Mouse (Mus musculus) mouse embryonic stem cell (cell line): ENCODE measurements around the gene Wdr20.

Experiments used
- in situ Hi-C, 2 experiments: fragments of 300-500 bp; cut with MboI; formaldehyde crosslinking; loops; 1 replicate in 1 of 2; 3 replicates in 1 of 2; pipeline ENCODE4 v1.14.3; 2019 to 2020; ENCODE audit warnings: low sequenced_read_pairs in 2 of 2, low pct_unique_long_range_greater_than_20kb in 1 of 2, mixed read lengths in 1 of 2; ENCODE audit not compliant: unreplicated experiment in 1 of 2

Wdr20 gene

GRCm38 (mm10) chr12:110837850-110838249 lies 100.1 kb downstream of the Wdr20 start:
- in situ Hi-C loops, result loop anchor here (5.0 to 10.0 kb wide), 2 partner anchors 123 to 236 kb away; partner anchors contain the start of gene Dync1h1 (in 1 of the 2)

- in situ Hi-C loops, result loop anchor here (5.0 to 10.0 kb wide), 5 partner anchors 106 to 426 kb away; partner anchors contain the start of genes Dync1h1 (in 1 of the 2) and Wdr20 (in 1 of the 2)
Observed at GRCm38 (mm10) chr12:110840348-110841198, 102.8 kb downstream of the Wdr20 start, which contains the start of gene Mok. Gene Mok (minus strand): TSS chr12:110840939.

GRCm38 (mm10) chr12:110841731-110842493 lies 104.2 kb downstream of the Wdr20 start:
- in situ Hi-C loops, result loop anchor here (5.0 to 10.0 kb wide), 5 partner anchors 107 to 427 kb away; partner anchors contain the start of genes Dync1h1 (in 1 of the 2) and Wdr20 (in 1 of the 2)

GRCm38 (mm10) chr12:110843194-110844048 lies 105.7 kb downstream of the Wdr20 start:
- in situ Hi-C loops, result loop anchor here (5.0 to 10.0 kb wide), 5 partner anchors 109 to 429 kb away; partner anchors contain the start of genes Dync1h1 (in 1 of the 2) and Wdr20 (in 1 of the 2)

GRCm38 (mm10) chr12:110844227-110845130 lies 106.7 kb downstream of the Wdr20 start:
- in situ Hi-C loops, result loop anchor here (5.0 to 10.0 kb wide), 5 partner anchors 110 to 430 kb away; partner anchors contain the start of genes Dync1h1 (in 1 of the 2) and Wdr20 (in 1 of the 2)

GRCm38 (mm10) chr12:110845131-110845880 lies 107.6 kb downstream of the Wdr20 start:
- in situ Hi-C loops, result loop anchor here (10.0 kb wide), 4 partner anchors 111 to 431 kb away; partner anchors contain the start of genes Dync1h1 (in 1 of the 2) and Wdr20 (in 1 of the 2)

- in situ Hi-C loops, result loop anchor here (10.0 kb wide), 4 partner anchors 111 to 431 kb away; partner anchors contain the start of genes Dync1h1 (in 1 of the 2) and Wdr20 (in 1 of the 2)
Observed at GRCm38 (mm10) chr12:110846191-110846765, 108.5 kb downstream of the Wdr20 start.

- in situ Hi-C loops, result no loop called here
Observed at GRCm38 (mm10) chr12:110850010-110850928, 112.5 kb downstream of the Wdr20 start, which contains the start of gene Zfp839. Gene Zfp839 (plus strand): TSS chr12:110850253.

GRCm38 (mm10) chr12:110850929-110851256 lies 113.1 kb downstream of the Wdr20 start:
- in situ Hi-C loops, result no loop called here

- in situ Hi-C loops, result no loop called here
Observed at GRCm38 (mm10) chr12:110851414-110851813, 113.7 kb downstream of the Wdr20 start.

GRCm38 (mm10) chr12:110851923-110852322 lies 114.2 kb downstream of the Wdr20 start:
- in situ Hi-C loops, result no loop called here
